Mouse (Mus musculus) liver, embryonic 11.5 days (tissue): ENCODE data around the gene Hist1h2ak. TPM values are rescaled to one million over a fixed set of nuclear protein-coding genes. Genes with fewer than 3 reads are reported as not detected.
A peak's percentile ranks its signal among the peaks of the same experiment; 100 is the strongest.
"Not testable (repeated sequence)": the region's sequence is repeated elsewhere in the genome, so short reads cannot be mapped to it uniquely, and the experiment has no call there.

Experiments used
- ATAC-seq: fragments of 200-750 bp; cut with Nextera tagmentation; replicated peaks from 2 replicates; pipeline ENCODE4 v1.8.0; 2017; ENCODE audit warnings: moderate number of reproducible peaks, mild to moderate bottlenecking, moderate TSS enrichment, moderate library complexity; ENCODE audit not compliant: low FRiP score
- DNase-seq: peaks from one replicate; pipeline ENCODE4 v3.0.0-alpha.2; 2017; ENCODE audit warnings: low spot score
- H3K27ac ChIP-seq: fragments of 300-500 bp; sonication (generic); 2 replicates; pipeline ENCODE4 v1.5.1; 2014; ENCODE audit warnings: mild to moderate bottlenecking, low read depth, low read length, control low read depth
- H3K27me3 ChIP-seq: fragments of 300-500 bp; sonication (generic); replicated peaks from 2 replicates; pipeline ENCODE4 v1.6.1; 2014; ENCODE audit warnings: low read length, mixed read lengths; ENCODE audit not compliant: control insufficient read depth, insufficient read depth
- H3K36me3 ChIP-seq: fragments of 300-500 bp; sonication (generic); 2 replicates; pipeline ENCODE4 v1.6.1; 2014; ENCODE audit warnings: mild to moderate bottlenecking, low read length, moderate library complexity, mixed read lengths; ENCODE audit not compliant: control insufficient read depth, insufficient read depth
- H3K4me1 ChIP-seq: fragments of 300-500 bp; sonication (generic); replicated peaks from 2 replicates; pipeline ENCODE4 v1.6.1; 2014; ENCODE audit warnings: low read length, mixed read lengths; ENCODE audit not compliant: control insufficient read depth, insufficient read depth
- H3K4me2 ChIP-seq: fragments of 300-500 bp; sonication (generic); 2 replicates; pipeline ENCODE4 v1.6.1; 2014; ENCODE audit warnings: mild to moderate bottlenecking, control low read depth, moderate library complexity
- H3K4me3 ChIP-seq: fragments of 300-500 bp; sonication (generic); 2 replicates; pipeline ENCODE4 v1.5.1; 2014; ENCODE audit warnings: low read depth, low read length, control low read depth
- H3K9ac ChIP-seq: fragments of 300-500 bp; sonication (generic); 2 replicates; pipeline ENCODE4 v1.6.1; 2014; ENCODE audit warnings: low read depth, low read length, control low read depth
- H3K9me3 ChIP-seq: fragments of 300-500 bp; sonication (generic); 2 replicates; pipeline ENCODE4 v1.6.1; 2016; ENCODE audit warnings: low read length, inconsistent platforms, mixed read lengths; ENCODE audit not compliant: control insufficient read depth
- WGBS: fragments of 180-500 bp; shearing (Covaris S2); extraction: QIAGEN DNeasy Blood & Tissue Kit; methylation state at CpG from one replicate; pipeline ENCODE4 v1.1.7; 2014; 5-methylcytosine and 5-hydroxymethylcytosine counted together
- polyA plus RNA-seq: library from polyadenylated mRNA; unstranded; fragments of >200 nt; fragmentation: Nextera tagmentation; extraction: Ambion mirVana; gene quantifications from 2 replicates; pipeline ENCODE4 v1.2.1, GENCODE M21; 2014

Gene Hist1h2ak
- polyA plus RNA-seq, 1 experiment from 2014 or later: 7.7 TPM

DNA sequence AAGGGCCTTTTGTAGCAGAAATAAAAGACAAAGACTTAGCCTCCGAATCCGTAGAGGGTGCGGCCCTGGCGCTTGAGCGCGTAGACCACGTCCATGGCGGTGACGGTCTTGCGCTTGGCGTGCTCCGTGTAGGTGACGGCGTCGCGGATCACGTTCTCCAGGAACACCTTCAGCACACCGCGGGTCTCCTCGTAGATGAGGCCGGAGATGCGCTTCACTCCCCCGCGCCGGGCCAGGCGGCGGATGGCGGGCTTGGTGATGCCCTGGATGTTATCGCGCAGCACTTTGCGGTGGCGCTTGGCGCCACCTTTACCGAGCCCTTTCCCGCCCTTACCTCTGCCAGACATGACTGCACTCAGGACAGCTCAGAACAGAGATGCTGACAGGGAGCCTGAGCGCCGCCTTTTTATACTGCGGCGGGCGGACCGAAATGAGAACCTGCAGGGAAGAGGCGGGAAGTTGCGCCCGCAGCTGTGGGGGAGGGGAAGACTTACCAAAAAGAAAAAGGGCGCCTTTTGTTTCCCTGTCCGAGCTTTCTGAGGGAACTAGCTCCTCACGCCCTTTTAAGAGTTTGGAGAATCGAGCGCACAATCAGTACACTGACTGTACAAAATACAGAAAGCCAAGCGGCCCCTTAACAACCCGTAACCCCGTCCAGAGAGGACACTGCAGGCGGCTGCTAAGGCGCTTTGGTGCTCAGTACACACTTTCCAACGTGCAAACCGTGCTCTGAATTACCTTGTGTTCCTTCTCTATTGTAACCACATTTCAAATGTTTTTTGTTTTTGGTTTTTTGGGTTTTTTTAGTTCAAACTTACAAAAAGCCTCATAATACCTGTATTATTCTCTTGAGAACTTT, 3.2 kb downstream of the Hist1h2ak start, which contains the start of gene Hist1h4k:
TSS of gene Hist1h4k (minus strand) at position 347 of the 859 bp plus-strand sequence.
- peak within 1 kb of the TSS; percentile 81 for H3K9ac ChIP-seq
- H3K27me3 ChIP-seq, H3K9me3 ChIP-seq, H3K36me3 ChIP-seq: not testable (repeated sequence)
- H3K4me1 ChIP-seq: peaks cover 11% of the 10 kb centered on the region
- peak within 1 kb of the TSS; percentile 97 for H3K27ac ChIP-seq
- peak within 1 kb of the TSS; percentile 83 for H3K4me2 ChIP-seq
- under 1% methylated on average over 45 of the region's 56 CpGs for WGBS
- DNase-seq: peak; percentile 98
- ATAC-seq: peak; percentile 71
- peak within 1 kb of the TSS; percentile 58 for H3K4me3 ChIP-seq

DNA sequence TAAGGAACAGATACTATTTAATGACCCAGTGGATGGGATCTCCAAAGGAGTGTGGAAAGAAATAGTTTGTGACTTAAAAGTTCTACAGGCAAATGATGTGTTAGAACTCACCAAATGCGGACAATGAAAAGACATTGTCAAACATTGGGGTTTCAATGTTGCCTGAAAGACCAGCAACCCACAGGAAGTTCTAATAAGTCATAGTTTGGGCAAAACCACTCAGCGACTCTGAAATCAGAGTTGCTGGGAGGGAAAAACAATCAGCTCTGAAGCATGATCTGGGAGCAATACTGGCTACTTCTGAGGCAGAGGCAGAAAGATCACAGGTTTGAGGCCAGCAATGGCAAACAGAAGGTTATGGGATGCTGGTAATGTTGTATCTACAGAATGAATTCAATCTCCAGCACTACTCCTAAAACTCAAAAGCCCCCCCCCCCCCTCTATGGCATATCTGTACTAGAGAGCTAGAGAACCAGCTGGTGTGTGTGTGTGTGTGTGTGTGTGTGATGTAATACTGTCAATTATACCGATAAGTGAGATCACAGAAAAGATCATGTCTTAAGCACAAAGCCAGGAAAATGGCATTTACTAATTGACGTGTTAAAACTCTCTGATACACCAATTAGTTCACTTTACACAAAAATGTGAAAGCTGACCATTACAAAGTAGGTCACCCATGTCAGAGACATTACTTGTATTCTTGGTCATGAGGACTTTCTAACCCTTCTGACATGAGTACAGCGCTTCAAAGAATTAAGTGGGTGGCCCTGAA, 4.1 kb downstream of the Hist1h2ak start:
- Histone ChIP-seq H3K4me3 (peak overlapping the region; percentile 58), H3K36me3 (no peaks in the 10 kb centered on the region), H3K4me1 (peaks cover 11% of the 10 kb centered on the region), H3K4me2 (peak overlapping the region; percentile 83), H3K27ac (peak overlapping the region; percentile 97), H3K9me3 (no peaks in the 10 kb centered on the region), H3K27me3 (no peaks in the 10 kb centered on the region), H3K9ac (peak overlapping the region; percentile 81)
- ATAC-seq: 0 out of 2 replicates have a peak, but pooled peaks have one; percentile 9
- WGBS: 5% methylated on average over 5 of the region's 5 CpGs
- DNase-seq: peak; percentile 57

DNA sequence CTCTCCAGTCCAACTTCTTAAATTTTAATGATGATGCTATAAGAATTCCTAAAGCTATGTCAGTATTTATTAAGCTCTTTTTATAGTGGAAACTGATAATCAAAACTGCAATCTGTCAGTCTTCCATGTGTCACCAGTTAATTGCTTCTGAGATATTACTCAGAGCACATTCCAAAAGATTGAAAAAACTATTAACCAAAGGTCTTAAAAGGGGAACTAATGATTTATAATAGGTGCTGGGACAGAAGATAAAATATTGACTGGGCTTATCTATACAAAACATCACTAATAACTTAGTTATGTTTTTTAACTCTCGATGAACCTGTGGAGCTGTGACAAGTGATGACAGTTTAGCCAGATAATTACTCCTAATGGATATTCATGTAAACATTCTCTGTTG, 8.6 kb downstream of the Hist1h2ak start:
- no peaks in the 10 kb centered on the region for H3K9me3 ChIP-seq
- no peak overlapping the region for H3K4me3 ChIP-seq
- H3K36me3 ChIP-seq: no peaks in the 10 kb centered on the region
- no peak overlapping the region for H3K27ac ChIP-seq
- H3K4me1 ChIP-seq: peaks cover 3% of the 10 kb centered on the region
- ATAC-seq: no peak
- no peak for DNase-seq
- H3K27me3 ChIP-seq: no peaks in the 10 kb centered on the region
- H3K9ac ChIP-seq: no peak overlapping the region
- no peak overlapping the region for H3K4me2 ChIP-seq
- 63% methylated on average over 1 of the region's 1 CpGs for WGBS

DNA sequence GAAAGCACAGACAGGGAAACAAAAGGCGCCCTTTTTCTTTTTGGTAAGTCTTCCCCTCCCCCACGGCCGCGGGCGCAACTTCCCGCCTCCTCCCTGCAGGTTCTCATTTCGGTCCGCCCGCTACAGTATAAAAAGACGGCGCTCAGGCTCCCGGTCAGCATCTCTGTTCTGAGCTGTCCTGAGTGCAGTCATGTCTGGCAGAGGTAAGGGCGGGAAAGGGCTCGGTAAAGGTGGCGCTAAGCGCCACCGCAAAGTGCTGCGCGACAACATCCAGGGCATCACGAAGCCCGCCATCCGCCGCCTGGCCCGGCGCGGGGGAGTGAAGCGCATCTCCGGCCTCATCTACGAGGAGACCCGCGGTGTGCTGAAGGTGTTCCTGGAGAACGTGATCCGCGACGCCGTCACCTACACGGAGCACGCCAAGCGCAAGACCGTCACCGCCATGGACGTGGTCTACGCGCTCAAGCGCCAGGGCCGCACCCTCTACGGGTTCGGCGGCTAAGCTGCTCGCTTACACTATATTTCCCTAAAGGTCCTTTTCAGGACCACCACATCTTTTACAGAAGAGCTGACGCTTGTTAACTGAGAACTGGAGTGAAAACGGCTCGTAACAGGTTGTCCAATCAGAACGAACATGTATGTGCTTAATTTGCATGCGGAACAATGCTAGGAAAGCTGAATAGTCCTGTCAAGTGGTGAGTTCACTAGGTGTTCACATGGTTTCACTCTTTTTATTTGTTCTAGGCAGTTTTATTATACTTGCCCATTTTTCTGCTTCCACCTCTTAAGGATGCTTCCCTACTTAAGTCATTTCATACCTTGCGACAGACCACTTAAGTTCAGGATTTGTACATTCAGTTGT, 18.5 kb downstream of the Hist1h2ak start, which contains the start of gene Hist1h4j:
TSS of gene Hist1h4j (plus strand) at position 159 of the 862 bp plus-strand sequence.
- not testable (repeated sequence) for H3K9me3 ChIP-seq, H3K4me1 ChIP-seq, H3K27me3 ChIP-seq, H3K36me3 ChIP-seq
- H3K27ac ChIP-seq: peak within 1 kb of the TSS; percentile 99
- H3K4me3 ChIP-seq: peak within 1 kb of the TSS; percentile 51
- H3K4me2 ChIP-seq: peak within 1 kb of the TSS; percentile 71
- WGBS: under 1% methylated on average over 41 of the region's 56 CpGs
- peak within 1 kb of the TSS; percentile 86 for H3K9ac ChIP-seq
- ATAC-seq (peak; percentile 90), DNase-seq (peak; percentile 95)

DNA sequence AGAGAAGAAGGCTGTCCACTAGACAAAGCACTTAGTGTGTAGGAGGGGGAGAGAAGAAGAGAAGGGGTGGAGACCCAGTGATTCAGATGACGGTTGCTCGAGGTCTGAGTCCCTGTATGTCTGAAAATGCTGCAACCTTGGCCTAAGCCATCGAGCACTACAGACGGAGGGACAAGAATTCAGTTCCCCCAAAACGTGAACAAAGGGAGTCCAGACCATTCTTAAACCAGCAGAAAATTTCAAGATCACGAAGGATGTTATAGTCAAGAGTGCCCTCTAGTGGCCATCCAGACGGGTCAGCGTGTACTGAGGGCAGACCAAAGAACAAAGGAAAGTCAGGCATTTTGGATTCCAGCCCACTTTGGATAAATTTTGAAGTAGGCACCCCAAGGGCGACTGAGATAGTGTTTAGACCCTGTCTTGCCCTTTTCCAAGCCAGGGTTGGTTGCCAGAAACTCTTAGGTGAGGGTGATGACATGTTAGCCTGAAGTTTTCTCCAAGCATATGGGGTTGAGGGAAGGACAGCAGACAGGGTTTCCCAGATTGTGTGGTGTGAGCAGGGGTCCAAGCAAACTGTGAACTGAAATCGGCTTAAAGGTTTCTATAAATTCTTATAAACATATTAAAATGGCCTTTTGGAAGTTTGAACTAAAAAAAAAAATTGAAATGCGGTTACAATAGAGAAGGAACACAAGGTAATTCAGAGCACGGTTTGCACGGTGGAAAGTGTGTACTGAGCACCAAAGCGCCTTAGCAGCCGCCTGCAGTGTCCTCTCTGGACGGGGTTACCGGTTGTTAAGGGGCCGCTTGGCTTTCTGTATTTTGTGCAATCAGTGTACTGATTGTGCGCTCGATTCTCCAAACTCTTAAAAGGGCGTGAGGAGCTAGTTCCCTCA, 19.4 kb downstream of the Hist1h2ak start:
- no peaks in the 10 kb centered on the region; the same call in 1 of the 2 replicates for H3K4me1 ChIP-seq
- peak overlapping the region; percentile 86 for H3K9ac ChIP-seq
- H3K27ac ChIP-seq: peak overlapping the region; percentile 99
- WGBS: under 1% methylated on average over 21 of the region's 21 CpGs
- peak overlapping the region; percentile 71 for H3K4me2 ChIP-seq
- ATAC-seq: peak; percentile 58
- no peaks in the 10 kb centered on the region for H3K27me3 ChIP-seq
- H3K4me3 ChIP-seq: peak overlapping the region; percentile 51
- no peaks in the 10 kb centered on the region for H3K36me3 ChIP-seq
- H3K9me3 ChIP-seq: no peaks in the 10 kb centered on the region
- DNase-seq: peak; percentile 76

DNA sequence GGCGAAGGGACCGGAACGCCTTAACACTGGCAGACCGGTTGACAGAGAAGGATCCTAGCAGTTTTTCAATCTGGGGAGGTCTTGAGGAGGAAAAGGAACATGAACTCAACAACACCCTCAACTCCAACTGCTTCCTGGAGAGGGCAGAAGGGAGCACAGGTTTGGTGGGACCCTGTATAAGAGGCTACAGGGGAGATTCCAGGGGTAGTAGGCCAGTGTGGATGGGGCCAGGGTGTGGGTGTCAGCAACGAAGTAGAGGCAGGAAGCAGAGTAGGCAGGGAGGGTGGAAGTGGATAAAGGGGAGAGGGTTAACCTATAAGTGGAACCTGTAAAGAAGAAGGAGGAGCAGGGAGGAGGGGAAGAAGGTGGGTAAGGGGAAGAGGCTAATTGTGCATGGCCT, 20.2 kb downstream of the Hist1h2ak start:
- Histone ChIP-seq H3K9ac (no peak overlapping the region), H3K27me3 (no peaks in the 10 kb centered on the region), H3K4me3 (no peak overlapping the region), H3K4me1 (no peaks in the 10 kb centered on the region; the same call in 1 of the 2 replicates), H3K9me3 (no peaks in the 10 kb centered on the region), H3K27ac (peak overlapping the region; percentile 99; the same call in 1 of the 2 replicates), H3K4me2 (no peak overlapping the region), H3K36me3 (no peaks in the 10 kb centered on the region)
- 60% methylated on average over 5 of the region's 5 CpGs for WGBS
- ATAC-seq: no peak
- DNase-seq: peak; percentile 35

DNA sequence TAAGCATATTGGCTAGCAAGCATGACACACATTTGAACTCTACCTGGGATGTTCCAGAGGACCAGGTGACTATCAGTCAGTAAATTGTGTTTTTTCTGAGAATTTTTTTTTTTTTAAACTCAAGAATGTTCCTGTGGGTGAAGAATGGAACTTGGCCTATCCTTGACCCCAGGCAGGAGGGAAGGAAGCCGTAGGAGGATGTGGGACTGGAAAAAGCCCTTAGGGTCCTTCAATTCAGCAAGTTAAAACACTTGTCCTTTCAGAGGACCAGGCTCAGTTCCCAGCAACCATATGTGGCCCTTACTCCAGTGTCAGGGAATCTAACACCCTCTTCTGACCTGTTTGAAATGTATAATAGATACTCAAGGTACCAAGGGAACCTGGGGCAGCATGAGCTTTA, 24.1 kb downstream of the Hist1h2ak start:
- no peak overlapping the region for H3K9ac ChIP-seq
- no peak for ATAC-seq
- H3K36me3 ChIP-seq: no peaks in the 10 kb centered on the region
- no peaks in the 10 kb centered on the region for H3K27me3 ChIP-seq
- DNase-seq: no peak
- WGBS: 59% methylated on average over 1 of the region's 1 CpGs
- no peaks in the 10 kb centered on the region for H3K9me3 ChIP-seq
- H3K4me1 ChIP-seq: no peaks in the 10 kb centered on the region; the same call in 1 of the 2 replicates
- no peak overlapping the region for H3K27ac ChIP-seq
- H3K4me3 ChIP-seq: no peak overlapping the region
- no peak overlapping the region for H3K4me2 ChIP-seq
